Mouse (Mus musculus) kidney, adult 2 months (tissue): ENCODE results near the gene Gm20532.

ENCODE experiments used
- CTCF ChIP-seq: fragments of 200-500 bp; conservative IDR thresholded peaks from 2 replicates; pipeline ENCODE4 v1.5.1; 2011; ENCODE audit warnings: low read depth, mild to moderate bottlenecking, control low read depth, low read length, moderate library complexity, mixed read lengths; ENCODE audit not compliant: insufficient read depth, insufficient read length
- POLR2A ChIP-seq: fragments of 200-500 bp; IDR thresholded peaks from one replicate; pipeline ENCODE4 v1.6.1; 2011; ENCODE audit warnings: low read depth, low read length, control low read depth

- TF ChIP-seq CTCF, result no peak
- TF ChIP-seq POLR2A, result no peak
These were observed 11.1 kb upstream of the Gm20532 start for GRCm38 (mm10) chr2:26575378-26575777.
